Mouse (Mus musculus) kidney, adult 8-10 months (tissue): ENCODE data around the gene Eef1a1.
"Not testable (repeated sequence)": the region's sequence is repeated elsewhere in the genome, so short reads cannot be mapped to it uniquely, and the experiment has no call there.

Experiments used
- DNase-seq, 2 experiments: peaks; one replicate each; pipeline ENCODE4 v3.0.0; 2022

The Eef1a1 gene

DNA sequence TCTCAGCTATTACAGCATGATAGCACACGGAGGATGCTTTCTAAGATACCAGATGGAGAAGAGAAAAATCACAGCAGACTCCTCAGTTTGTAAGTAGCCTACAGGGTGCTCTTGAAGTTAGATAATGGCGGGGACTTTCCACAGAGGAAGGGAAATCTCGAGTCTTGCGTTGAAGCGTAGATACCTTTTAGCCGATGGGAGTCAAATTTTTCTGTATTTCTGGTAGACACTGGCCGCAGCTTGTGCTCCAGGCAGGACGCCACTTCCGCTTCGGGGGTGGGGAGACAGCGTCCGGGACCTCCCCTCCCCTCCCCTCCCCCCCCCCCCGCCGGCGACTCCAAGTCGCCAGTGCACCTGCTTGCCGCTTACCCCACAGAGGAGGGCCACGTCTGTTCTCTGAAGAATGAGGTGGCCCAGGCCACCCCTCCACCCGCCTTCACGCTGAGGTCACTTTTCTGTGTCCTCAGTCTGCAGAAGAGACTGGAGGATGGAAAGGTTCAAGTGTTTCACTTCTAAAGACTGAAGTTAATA lies at the start of gene Eef1a1:
TSS of gene Eef1a1 (minus strand) at position 262 of the 531 bp plus-strand sequence.
- DNase-seq, result peak; percentile 63 to 68

GRCm38 (mm10) chr9:78538421-78538820 lies 49.5 kb upstream of the Eef1a1 start:
- no peak for DNase-seq

DNA sequence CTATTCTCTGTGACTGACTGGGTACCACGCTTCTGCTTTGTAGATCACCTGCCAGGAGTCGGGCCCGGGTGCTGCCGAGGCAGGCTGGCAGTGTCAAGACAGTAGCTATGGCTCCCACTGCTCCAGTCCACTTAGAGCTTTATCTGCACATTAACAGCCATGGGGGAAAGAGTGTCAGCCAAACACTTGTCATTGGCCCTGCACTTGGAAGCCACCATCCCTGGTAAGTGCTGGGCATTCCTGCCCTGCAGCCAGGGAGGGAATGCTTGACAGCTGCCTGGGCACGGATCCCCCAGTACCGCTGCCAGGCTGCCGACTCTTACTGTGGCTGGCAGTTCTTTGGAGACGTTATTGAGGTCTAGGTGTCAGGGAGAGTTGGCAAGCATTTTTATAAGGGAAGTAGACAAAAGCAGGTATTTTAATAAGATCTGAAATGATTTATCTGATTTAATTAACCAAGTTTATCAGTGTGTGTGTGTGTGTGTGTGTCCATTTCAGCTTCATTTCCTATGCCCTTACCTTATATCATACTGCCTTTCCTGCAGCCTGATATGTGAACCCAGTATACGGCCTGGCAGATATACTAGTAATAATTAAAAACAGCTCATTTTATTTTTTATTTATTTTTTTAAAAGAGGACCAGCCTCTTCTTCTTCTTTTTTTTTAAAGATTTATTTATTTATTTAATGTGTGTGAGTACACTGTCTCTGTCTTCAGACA lies 48.4 kb upstream of the Eef1a1 start:
- no peak for DNase-seq

GRCm38 (mm10) chr9:78534606-78535005 lies 45.7 kb upstream of the Eef1a1 start:
- no peak for DNase-seq

GRCm38 (mm10) chr9:78533296-78533935 lies 44.5 kb upstream of the Eef1a1 start:
- DNase-seq, result peak; percentile 48 to 57

DNA sequence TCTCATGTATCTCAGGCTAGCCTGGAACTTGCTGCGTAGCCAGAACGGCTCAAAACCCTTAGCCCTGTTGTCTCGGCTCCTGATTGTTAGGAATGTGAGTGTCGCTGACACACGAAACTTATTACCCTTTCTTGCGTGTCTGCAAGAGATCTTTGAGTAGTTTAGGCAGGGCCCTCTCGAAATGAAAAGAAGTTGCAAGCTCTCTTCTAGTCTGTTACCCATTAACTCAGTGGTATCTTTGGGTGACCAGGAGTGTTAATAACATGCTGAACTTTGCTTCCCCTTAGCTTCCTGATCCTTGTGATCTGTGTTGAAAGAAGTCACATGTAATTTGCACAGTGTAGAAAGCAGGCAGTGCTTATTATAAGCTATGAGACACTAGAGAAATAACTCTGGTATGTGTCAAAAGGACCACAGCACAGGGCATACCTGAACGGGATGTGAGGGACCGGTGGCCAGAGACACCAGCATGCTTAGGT lies 43.4 kb upstream of the Eef1a1 start:
- DNase-seq, result peak; percentile 58 to 82

GRCm38 (mm10) chr9:78531816-78532215 lies 42.9 kb upstream of the Eef1a1 start:
- DNase-seq, result peak in 1 of 2 experiments; percentile 44

GRCm38 (mm10) chr9:78527767-78528381 lies 38.9 kb upstream of the Eef1a1 start:
- peak; percentile 84 to 90 for DNase-seq

GRCm38 (mm10) chr9:78527301-78527761 lies 38.4 kb upstream of the Eef1a1 start:
- peak; percentile 83 to 86 for DNase-seq

GRCm38 (mm10) chr9:78526206-78526605 lies 37.3 kb upstream of the Eef1a1 start:
- DNase-seq, result no peak

GRCm38 (mm10) chr9:78525451-78526135 lies 36.6 kb upstream of the Eef1a1 start:
- no peak for DNase-seq

GRCm38 (mm10) chr9:78521689-78522088 lies 32.7 kb upstream of the Eef1a1 start:
- no peak for DNase-seq

GRCm38 (mm10) chr9:78520780-78521601 lies 32.0 kb upstream of the Eef1a1 start:
- peak; percentile 61 for DNase-seq

GRCm38 (mm10) chr9:78520127-78520779 lies 31.3 kb upstream of the Eef1a1 start:
- peak; percentile 51 to 55 for DNase-seq

DNA sequence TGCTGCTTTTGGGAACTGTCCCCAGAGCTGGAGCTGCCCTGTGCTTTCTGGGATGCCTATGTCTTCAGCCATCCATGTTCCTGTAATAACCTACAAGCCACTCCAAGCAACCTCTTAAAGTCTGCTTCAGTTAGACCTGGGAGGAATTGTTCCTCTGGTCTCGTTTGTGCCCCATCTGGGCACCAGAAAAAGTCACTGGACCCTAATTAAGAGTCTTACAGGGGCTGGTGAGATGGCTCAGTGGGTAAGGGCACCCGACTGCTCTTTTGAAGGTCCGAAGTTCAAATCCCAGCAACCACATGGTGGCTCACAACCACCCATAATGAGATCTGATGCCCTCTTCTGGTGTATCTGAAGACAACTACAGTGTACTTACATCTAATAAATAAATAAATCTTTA lies 28.3 kb upstream of the Eef1a1 start:
- DNase-seq, result not testable (repeated sequence)

DNA sequence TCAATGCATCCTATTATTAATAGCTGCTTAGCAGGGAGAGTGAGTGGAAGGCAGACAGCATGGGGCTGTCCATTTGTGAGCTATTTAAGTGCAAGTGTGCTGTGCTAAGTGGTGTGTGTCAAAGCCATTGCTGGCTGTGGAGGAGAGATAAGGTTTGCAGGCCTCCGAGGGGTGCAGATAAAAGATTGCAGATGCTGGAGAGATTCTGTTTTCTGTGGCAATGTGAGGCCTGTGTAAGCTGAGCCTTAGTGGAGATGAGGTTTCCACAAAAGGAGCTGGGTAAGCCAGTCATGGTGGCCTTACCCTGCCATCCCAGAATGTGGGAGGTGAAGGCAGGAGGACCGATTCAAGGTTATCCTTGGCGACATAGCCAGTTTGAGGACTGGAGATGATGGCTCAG lies 27.2 kb upstream of the Eef1a1 start:
- DNase-seq, result no peak

DNA sequence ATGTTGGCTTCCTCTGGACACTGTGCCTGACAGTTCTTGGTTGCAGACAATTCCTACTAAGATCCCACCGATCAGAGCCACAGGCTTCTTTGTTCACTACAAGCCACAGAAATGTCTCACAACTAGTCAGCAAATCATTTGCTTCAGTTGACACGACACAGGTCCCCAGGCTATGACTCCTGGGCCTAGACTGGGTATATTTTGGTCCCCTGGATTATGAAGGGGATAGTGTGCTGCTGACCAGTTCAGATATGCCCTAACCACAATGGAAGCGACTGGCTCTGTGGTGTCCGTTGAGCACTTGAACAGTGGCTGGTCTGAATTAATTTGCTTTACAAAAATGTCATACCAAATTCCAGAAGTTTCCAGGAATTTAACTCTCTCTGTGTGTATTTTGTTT lies 25.7 kb upstream of the Eef1a1 start:
- DNase-seq, result no peak

GRCm38 (mm10) chr9:78513776-78514500 lies 25.0 kb upstream of the Eef1a1 start:
- no peak for DNase-seq

DNA sequence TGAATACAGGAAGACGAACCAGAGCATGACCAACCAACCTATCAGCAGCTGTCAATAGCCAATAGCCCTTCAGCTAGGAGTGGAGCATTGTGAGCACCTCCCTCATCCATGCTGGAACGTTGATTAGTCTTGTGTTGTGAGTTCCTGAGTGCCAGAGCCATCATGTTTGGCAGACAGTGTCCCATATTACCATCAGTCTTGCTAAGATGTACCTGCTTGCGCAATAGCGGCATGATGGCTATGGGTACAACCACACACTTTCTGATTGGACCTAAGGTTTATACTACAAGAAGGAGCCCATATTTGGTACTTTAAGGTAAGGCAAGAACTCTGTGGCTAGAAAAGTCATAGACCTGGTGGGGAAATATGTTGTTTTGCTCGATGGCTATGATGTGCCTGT lies 22.8 kb upstream of the Eef1a1 start:
- DNase-seq, result no peak

GRCm38 (mm10) chr9:78508106-78508786 lies 19.3 kb upstream of the Eef1a1 start:
- DNase-seq, result no peak
